Mouse (Mus musculus) MEL (cell line): ENCODE measurements at regions not wholly inside any gene's neighbourhood (a gene's known extent, or its start where the extent isn't known, plus 50 kb on each side); places are given as distances from the start of the nearest gene placed in this dataset.

Experiments used
- CHD1 ChIP-seq: IDR thresholded peaks from 2 replicates; pipeline ENCODE4 v1.6.1; 2012; ENCODE audit warnings: low read depth, mild to moderate bottlenecking, inconsistent platforms, low read length, improper control_type of control experiment
- CTCF ChIP-seq, 3 experiments: IDR thresholded peaks in 2 of 3; conservative IDR thresholded peaks in 1 of 3; 2 replicates each; pipeline ENCODE4 v1.5.1; 2011 to 2012; ENCODE audit warnings: low read length in 3 of 3, low read depth in 2 of 3, mild to moderate bottlenecking in 2 of 3, improper control_type of control experiment in 1 of 3, inconsistent platforms in 1 of 3, mixed read lengths in 1 of 3, moderate library complexity in 1 of 3; ENCODE audit not compliant: control insufficient read depth in 1 of 3, insufficient read depth in 1 of 3, poor library complexity in 1 of 3, severe bottlenecking in 1 of 3
- POLR2A ChIP-seq, 2 experiments: IDR thresholded peaks; 2 replicates each; pipeline ENCODE4 v1.6.1; 2011 to 2012; ENCODE audit warnings: low read length in 2 of 2, mild to moderate bottlenecking in 2 of 2, control low read depth in 1 of 2, improper control_type of control experiment in 1 of 2, low read depth in 1 of 2, moderate library complexity in 1 of 2; ENCODE audit not compliant: control insufficient read depth in 1 of 2, insufficient read depth in 1 of 2, poor library complexity in 1 of 2
- USF1 ChIP-seq: IDR thresholded peaks from 2 replicates; pipeline ENCODE4 v1.6.1; 2014; ENCODE audit warnings: low read depth, mild to moderate bottlenecking, inconsistent platforms, low read length, improper control_type of control experiment, moderate library complexity
- ZNF384 ChIP-seq: IDR thresholded peaks from 2 replicates; pipeline ENCODE4 v1.6.1; 2012; ENCODE audit warnings: low read depth, mild to moderate bottlenecking, inconsistent platforms, low read length, improper control_type of control experiment

GRCm38 (mm10) chr12:12781526-12781925, 160.2 kb downstream of the Mycn start:
- no peak for TF ChIP-seq ZNF384
- peak in 2 of 3 experiments; percentile 29 to 38; a peak in 3 of 6 replicates for TF ChIP-seq CTCF (IDR thresholded peaks at IDR 0.05 in 2 of 3, conservative IDR thresholded peaks at IDR 0.05 in 1 of 3; ENCODE audit: control insufficient read depth in 1 of 3, insufficient read depth in 1 of 3, low read depth in 2 of 3, low read length in 3 of 3, poor library complexity in 1 of 3, severe bottlenecking in 1 of 3)
- TF ChIP-seq USF1, result no peak
- no peak for TF ChIP-seq POLR2A (IDR thresholded peaks at IDR 0.05; ENCODE audit: control insufficient read depth in 1 of 2, insufficient read depth in 1 of 2, low read depth in 1 of 2, low read length in 2 of 2, poor library complexity in 1 of 2)
- TF ChIP-seq CHD1, result no peak
